Mouse (Mus musculus): ENCODE results near the gene Cabin1. TPM values are rescaled to one million over a fixed set of nuclear protein-coding genes. Genes with fewer than 3 reads are reported as not detected.

The Cabin1 gene
- polyA plus RNA-seq, 1 experiment from 2014 or later: 31.9 TPM

DNA sequence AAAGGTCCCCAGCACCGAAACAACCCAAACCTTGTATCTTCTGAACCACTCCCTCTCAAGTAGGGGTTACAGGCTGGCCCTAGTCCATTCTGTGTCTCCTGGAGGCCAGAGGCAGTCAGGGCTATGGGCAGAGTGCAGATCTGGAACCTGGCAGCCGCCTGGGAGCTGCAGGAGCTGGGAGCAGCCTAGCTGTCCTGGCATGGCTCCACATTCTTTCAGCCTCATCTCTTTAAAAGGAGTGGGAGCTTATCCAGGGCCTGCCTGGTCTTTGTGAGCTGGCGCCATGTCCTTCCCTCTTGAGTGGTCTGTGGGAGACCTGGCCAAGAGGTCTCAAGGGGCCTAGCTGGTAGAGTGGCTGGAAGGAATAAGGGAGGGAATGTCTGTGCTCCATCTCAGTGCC lies 116.8 kb downstream of the Cabin1 start:
- H3K9me3 ChIP-seq (replicated peaks): no peaks in the 10 kb centered on the region
- H3K4me1 ChIP-seq: peaks cover 21% of the 10 kb centered on the region
- no peak for DNase-seq (ENCODE audit: low spot score)
- H3K4me3 ChIP-seq: no peak overlapping the region
- peaks cover 69% of the 10 kb centered on the region for H3K36me3 ChIP-seq
- peak overlapping the region; percentile 30; the same call in 1 of the 2 replicates for H3K27ac ChIP-seq
- no peaks in the 10 kb centered on the region for H3K27me3 ChIP-seq (ENCODE audit: low read depth, poor library complexity, severe bottlenecking)
- WGBS: 91% methylated on average over 3 of the region's 3 CpGs

DNA sequence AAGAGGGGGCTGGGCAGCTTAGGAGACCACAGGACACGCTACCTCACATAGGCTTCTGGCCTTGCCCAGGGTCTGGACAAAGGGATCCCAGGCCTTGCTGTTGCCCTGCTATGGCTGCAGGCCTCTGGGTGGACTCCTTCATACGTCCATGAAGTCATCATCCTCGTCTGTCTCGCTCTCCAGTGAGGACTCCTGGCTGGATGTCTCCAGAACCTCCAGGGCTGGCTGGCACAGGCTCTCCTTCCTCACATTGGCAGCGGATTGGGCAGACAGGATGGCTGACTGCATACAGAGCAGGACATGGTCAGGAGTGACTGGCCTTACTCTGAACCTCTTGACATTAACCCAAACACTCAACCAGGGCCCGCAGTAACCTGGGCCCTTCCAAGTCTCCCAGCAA lies 117.7 kb downstream of the Cabin1 start:
- 91% methylated on average over 6 of the region's 6 CpGs for WGBS
- peaks cover 21% of the 10 kb centered on the region for H3K4me1 ChIP-seq
- no peak for DNase-seq (ENCODE audit: low spot score)
- H3K4me3 ChIP-seq: no peak overlapping the region
- no peaks in the 10 kb centered on the region for H3K9me3 ChIP-seq (replicated peaks)
- H3K27me3 ChIP-seq (ENCODE audit: low read depth, poor library complexity, severe bottlenecking): no peaks in the 10 kb centered on the region
- no peak overlapping the region for H3K27ac ChIP-seq
- peaks cover 60% of the 10 kb centered on the region for H3K36me3 ChIP-seq

DNA sequence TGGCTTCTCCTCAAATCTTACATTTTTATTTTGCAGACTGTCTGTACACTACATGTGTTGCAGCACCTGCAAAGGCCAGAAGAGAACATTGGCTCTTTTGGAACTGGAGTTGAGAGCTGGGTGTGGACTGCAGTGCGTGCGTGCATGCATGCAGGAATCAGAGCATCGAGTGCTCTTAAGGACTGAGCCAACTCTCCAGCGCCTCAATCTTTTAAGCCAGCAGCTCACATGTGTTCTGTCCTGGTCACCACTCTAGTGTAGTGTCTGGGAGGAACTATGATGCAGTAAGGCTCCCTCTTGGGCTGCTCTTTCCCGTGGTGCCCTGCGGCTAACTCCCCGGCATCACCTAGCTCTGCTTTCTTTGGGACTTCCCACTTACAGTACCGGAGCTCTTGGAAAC lies 118.5 kb downstream of the Cabin1 start:
- Histone ChIP-seq H3K27me3 (ENCODE audit: low read depth, poor library complexity, severe bottlenecking) (no peaks in the 10 kb centered on the region), H3K4me3 (no peak overlapping the region), H3K4me1 (peaks cover 21% of the 10 kb centered on the region), H3K27ac (no peak overlapping the region), H3K36me3 (peaks cover 52% of the 10 kb centered on the region), H3K9me3 (replicated peaks) (no peaks in the 10 kb centered on the region)
- 95% methylated on average over 8 of the region's 8 CpGs for WGBS
- DNase-seq (ENCODE audit: low spot score): no peak

DNA sequence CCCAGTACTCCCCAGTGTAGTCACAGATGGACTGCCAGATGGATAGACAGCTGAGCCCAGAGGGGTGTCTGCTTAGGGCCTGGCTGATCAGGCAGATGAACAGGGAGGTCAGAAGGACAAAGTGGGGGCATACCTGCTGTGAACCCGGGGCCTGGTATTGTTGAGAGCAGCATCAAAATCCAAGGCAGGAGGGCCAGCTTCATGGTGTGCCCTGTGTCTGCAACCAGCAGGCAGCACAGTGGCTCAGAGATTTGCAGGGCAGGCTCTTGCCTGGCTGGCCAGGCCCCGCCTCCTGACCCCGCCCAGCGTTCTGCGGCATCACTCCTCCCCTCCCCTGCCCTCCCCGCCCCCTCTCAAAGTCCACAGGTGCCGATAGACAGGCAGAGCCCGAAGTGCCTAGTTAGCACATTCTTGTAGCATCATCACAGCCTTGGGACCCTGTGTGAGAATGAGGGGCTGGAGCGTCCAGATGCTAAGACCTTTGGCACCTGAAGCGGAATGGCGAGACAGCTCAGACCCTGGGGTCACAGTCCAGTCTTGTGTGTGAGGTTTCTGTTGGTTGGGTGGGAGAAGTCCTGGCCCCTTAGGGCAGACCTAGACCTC lies 120.3 kb downstream of the Cabin1 start, which contains the start of gene Susd2:
Gene Susd2 (minus strand): TSS at position 268 of the 603 bp plus-strand sequence.
- H3K9me3 ChIP-seq (replicated peaks): no peaks in the 10 kb centered on the region
- no peaks in the 10 kb centered on the region for H3K27me3 ChIP-seq (ENCODE audit: low read depth, poor library complexity, severe bottlenecking)
- H3K4me1 ChIP-seq: peaks cover 21% of the 10 kb centered on the region
- peak; percentile 73 for DNase-seq (ENCODE audit: low spot score)
- peak within 1 kb of the TSS; percentile 38; the same call in 1 of the 2 replicates for H3K27ac ChIP-seq
- peak within 1 kb of the TSS; percentile 37 for H3K4me3 ChIP-seq
- 3% methylated on average over 11 of the region's 11 CpGs for whole genome bisulfite sequencing
- H3K36me3 ChIP-seq: peaks cover 34% of the 10 kb centered on the region

DNA sequence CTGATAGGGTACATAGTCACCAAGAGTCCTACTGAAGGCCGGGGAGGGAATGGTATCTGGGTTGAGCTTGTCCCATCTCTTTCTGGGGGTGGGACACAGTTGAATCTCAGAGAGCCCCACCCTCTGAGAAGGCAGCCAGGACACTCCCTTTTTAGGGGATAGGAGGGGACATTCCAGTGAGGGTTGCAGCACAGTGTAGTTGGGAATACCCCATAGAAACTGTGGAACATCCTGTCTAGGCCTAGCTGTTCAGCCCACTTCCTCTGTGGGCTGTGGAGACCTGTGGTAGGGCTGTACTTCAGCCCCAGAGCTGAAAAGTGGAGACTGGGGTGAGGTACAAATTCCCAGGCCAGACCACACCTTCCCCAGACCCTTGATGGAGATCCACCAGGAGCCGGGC lies 121.2 kb downstream of the Cabin1 start:
- no peak overlapping the region for H3K27ac ChIP-seq
- WGBS: 79% methylated on average over 2 of the region's 2 CpGs
- H3K36me3 ChIP-seq: peaks cover 24% of the 10 kb centered on the region

DNA sequence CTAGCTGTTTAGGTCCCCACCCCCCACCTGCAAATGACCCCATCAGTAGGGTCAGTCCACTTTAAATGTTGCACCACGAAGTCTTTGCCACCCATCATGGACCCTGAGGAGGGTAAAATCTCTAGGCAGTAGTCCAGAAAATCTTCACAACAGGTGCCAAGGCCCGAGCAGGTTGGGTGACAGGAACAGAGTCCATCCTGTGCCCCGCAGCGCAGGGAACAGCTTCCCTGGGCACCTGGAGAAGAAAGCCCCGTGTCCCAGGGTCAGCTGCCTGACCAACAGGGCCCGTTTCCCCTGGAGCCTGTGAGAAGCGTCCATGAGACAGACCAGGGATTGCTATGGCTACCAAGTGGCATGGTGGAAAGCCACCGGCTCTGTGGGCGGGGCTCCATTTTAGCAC lies 121.7 kb downstream of the Cabin1 start:
- peaks cover 20% of the 10 kb centered on the region for H3K36me3 ChIP-seq
- no peaks in the 10 kb centered on the region for H3K27me3 ChIP-seq (ENCODE audit: low read depth, poor library complexity, severe bottlenecking)
- H3K9me3 ChIP-seq (replicated peaks): no peaks in the 10 kb centered on the region
- DNase-seq (ENCODE audit: low spot score): no peak
- H3K4me1 ChIP-seq: peaks cover 21% of the 10 kb centered on the region
- H3K27ac ChIP-seq: no peak overlapping the region
- WGBS: 83% methylated on average over 9 of the region's 9 CpGs
- no peak overlapping the region for H3K4me3 ChIP-seq

More for the DNA sequence above, 121.2 kb downstream of the Cabin1 start:
- peaks cover 21% of the 10 kb centered on the region for H3K4me1 ChIP-seq
- DNase-seq (ENCODE audit: low spot score): no peak
- H3K27me3 ChIP-seq (ENCODE audit: low read depth, poor library complexity, severe bottlenecking): no peaks in the 10 kb centered on the region
- H3K4me3 ChIP-seq: no peak overlapping the region
- no peaks in the 10 kb centered on the region for H3K9me3 ChIP-seq (replicated peaks)

DNA sequence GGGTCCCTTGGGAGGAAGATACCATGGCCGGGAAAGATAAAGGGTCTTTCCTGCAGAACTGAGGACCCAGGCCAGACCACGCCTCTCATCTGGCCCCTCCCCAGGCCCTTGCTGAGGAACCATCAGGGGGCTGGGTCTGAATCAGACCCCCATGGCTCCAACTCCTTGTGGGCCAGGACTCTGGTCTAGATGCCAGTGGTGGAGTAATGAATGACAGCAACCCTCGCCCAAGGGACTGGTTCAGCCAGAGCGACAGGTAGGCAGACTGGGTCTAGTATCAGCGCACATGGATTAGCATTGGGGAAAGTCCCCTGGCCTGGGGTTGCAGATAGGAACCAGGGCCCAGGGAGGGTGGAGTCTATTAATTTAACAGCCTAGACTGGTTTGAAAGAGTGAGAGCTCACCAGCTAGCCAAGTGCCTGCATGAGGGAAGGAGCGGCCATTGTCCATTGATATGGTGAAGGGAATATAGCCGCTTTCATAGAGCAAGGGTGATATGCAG lies 122.4 kb downstream of the Cabin1 start:
- Histone ChIP-seq H3K9me3 (replicated peaks) (no peaks in the 10 kb centered on the region), H3K27ac (no peak overlapping the region), H3K4me1 (peaks cover 21% of the 10 kb centered on the region), H3K27me3 (ENCODE audit: low read depth, poor library complexity, severe bottlenecking) (no peaks in the 10 kb centered on the region), H3K36me3 (peaks cover 13% of the 10 kb centered on the region), H3K4me3 (no peak overlapping the region)
- WGBS: 91% methylated on average over 7 of the region's 7 CpGs
- no peak for DNase-seq (ENCODE audit: low spot score)

DNA sequence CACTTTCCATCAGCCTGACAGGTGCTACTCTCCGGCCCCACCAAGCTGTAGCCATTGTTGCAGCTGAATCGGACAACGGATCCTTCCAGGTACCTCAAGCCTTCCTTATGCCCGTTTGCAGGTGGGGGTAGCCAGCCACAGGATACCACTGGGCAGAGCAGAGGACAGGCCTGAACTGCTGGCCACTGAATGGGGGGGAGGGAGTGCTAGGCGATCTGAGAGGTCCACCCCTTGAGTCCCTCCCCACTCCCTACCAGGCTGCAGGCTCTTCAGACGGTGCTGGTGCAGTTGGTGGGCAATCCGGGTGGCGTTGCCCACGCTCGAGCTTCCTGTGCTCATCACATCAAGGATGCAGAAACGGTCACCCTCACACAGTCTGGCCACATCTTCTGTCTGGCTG lies 126.4 kb downstream of the Cabin1 start:
- Histone ChIP-seq H3K9me3 (replicated peaks) (no peaks in the 10 kb centered on the region), H3K4me3 (no peak overlapping the region), H3K4me1 (peaks cover 2% of the 10 kb centered on the region; the same call in 1 of the 2 replicates), H3K36me3 (no peaks in the 10 kb centered on the region), H3K27ac (no peak overlapping the region), H3K27me3 (ENCODE audit: low read depth, poor library complexity, severe bottlenecking) (no peaks in the 10 kb centered on the region)
- no peak for DNase-seq (ENCODE audit: low spot score)
- 92% methylated on average over 11 of the region's 11 CpGs for WGBS

DNA sequence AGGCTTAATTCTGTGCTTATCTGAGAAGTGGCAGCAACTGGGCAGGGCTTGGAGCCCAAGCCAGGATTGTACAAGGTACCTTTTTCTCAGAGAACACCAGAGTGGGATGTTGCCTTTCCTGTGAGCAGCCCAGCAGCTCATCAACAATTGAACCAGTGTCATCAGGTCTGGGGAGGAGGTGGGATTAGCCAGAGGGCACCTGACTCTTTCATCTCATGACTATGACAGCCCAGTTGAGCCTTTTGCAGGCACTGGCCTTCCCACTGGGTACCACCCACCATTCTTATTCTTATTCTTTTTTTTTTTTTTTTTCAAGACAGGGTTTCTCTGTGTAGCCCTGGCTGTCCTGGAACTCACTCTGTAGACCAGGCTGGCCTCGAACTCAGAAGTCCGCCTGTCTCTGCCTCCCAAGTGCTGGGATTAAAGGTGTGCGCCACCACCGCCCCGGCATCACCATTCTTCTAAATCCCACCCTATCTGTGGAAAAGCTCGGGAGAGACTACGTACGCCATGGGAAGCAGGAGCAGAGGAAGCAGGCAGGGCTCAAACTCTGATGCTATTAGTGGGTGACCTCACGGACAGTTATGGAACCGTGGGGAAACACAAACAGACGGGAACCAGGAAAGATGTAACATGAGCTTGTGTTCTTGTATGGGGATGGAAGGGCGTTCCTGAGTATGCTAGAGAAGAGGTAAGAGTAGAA lies 127.9 kb downstream of the Cabin1 start:
- H3K27ac ChIP-seq: no peak overlapping the region
- DNase-seq (ENCODE audit: low spot score): no peak
- H3K9me3 ChIP-seq (replicated peaks): no peaks in the 10 kb centered on the region
- no peaks in the 10 kb centered on the region for H3K36me3 ChIP-seq
- no peak overlapping the region for H3K4me3 ChIP-seq
- H3K27me3 ChIP-seq (ENCODE audit: low read depth, poor library complexity, severe bottlenecking): no peaks in the 10 kb centered on the region
- WGBS: 89% methylated on average over 12 of the region's 12 CpGs
- H3K4me1 ChIP-seq: no peaks in the 10 kb centered on the region

DNA sequence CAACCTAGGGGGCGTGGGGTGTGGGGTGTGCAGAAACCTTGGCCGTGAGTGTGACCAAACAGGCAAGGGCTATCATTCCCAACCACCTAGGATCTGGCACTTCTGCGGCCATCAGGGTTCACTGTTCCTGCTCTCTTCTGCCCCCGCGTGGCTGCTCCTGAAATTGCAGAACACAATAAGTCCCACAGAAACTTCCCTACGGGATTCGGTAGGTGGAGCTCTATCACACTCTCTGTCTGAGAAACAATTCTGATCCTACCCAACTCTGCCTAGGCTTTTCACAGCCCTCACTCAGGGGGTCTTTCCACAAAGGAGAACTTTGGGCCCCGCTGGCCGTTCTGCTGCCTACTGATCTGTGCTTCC lies 128.5 kb downstream of the Cabin1 start:
- H3K9me3 ChIP-seq (replicated peaks): no peaks in the 10 kb centered on the region
- no peaks in the 10 kb centered on the region for H3K36me3 ChIP-seq
- H3K4me3 ChIP-seq: no peak overlapping the region
- H3K27ac ChIP-seq: no peak overlapping the region
- H3K4me1 ChIP-seq: no peaks in the 10 kb centered on the region
- 6% methylated on average over 9 of the region's 9 CpGs for WGBS
- H3K27me3 ChIP-seq (ENCODE audit: low read depth, poor library complexity, severe bottlenecking): no peaks in the 10 kb centered on the region
- peak; percentile 90 for DNase-seq (ENCODE audit: low spot score)

DNA sequence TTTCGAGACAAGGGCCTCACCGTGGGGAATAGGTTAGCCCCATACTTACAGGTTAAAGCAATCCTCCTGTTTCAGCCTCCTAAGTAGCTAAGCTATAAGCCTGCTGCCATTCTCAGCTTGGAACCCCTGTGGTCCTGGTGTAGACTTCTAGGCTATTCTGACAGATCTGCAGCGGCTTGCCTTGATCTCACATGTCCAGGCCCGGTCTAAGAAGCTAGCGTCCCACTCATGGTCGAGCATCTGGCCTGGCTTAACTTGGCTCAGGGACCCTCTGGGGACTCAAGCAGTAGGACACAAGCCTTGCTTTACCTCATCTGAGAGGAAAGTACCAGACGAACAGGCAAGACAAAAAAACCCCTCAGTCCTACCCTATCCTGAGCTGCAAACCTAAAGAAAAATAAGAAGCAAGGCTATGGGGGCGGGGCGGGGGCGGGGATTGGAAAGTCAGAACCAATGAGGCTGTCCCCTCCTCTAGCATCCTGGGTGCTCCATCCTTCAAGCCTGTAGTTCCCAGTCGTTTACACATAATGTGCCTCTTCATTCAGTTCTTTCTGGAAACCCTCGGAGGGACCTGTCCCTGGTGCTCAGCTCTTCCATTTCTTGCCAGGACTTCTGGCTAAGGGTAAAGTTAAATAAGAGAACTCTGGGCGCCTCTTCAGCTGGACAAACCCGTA lies 129.0 kb downstream of the Cabin1 start:
- no peaks in the 10 kb centered on the region for H3K27me3 ChIP-seq (ENCODE audit: low read depth, poor library complexity, severe bottlenecking)
- no peaks in the 10 kb centered on the region for H3K36me3 ChIP-seq
- no peaks in the 10 kb centered on the region for H3K9me3 ChIP-seq (replicated peaks)
- 67% methylated on average over 14 of the region's 14 CpGs for WGBS
- H3K4me1 ChIP-seq: no peaks in the 10 kb centered on the region
- no peak for DNase-seq (ENCODE audit: low spot score)
- H3K4me3 ChIP-seq: no peak overlapping the region
- H3K27ac ChIP-seq: no peak overlapping the region

DNA sequence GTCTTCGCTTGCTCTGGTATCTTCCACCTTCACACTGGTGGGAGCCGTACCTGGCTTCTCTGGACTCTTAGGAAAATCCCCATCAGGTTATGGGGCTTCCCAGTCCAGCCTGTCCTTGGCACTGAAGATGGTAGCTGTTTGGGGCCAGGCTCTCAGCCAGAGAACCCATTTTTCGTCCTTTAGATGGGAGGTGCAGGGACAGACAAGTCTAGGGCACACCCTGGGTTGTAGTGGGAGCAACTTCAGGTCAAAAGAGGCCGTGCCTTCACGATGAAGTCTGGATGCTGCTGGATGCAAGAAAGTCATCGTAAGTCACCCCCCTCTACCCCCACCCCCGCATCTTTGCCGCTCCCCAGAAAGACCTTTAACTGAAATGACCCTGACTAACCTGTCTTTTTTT lies 129.5 kb downstream of the Cabin1 start:
- Histone ChIP-seq H3K27ac (no peak overlapping the region), H3K4me3 (no peak overlapping the region), H3K27me3 (ENCODE audit: low read depth, poor library complexity, severe bottlenecking) (no peaks in the 10 kb centered on the region), H3K9me3 (replicated peaks) (no peaks in the 10 kb centered on the region), H3K4me1 (no peaks in the 10 kb centered on the region), H3K36me3 (no peaks in the 10 kb centered on the region)
- 96% methylated on average over 8 of the region's 8 CpGs for WGBS
- DNase-seq (ENCODE audit: low spot score): no peak

DNA sequence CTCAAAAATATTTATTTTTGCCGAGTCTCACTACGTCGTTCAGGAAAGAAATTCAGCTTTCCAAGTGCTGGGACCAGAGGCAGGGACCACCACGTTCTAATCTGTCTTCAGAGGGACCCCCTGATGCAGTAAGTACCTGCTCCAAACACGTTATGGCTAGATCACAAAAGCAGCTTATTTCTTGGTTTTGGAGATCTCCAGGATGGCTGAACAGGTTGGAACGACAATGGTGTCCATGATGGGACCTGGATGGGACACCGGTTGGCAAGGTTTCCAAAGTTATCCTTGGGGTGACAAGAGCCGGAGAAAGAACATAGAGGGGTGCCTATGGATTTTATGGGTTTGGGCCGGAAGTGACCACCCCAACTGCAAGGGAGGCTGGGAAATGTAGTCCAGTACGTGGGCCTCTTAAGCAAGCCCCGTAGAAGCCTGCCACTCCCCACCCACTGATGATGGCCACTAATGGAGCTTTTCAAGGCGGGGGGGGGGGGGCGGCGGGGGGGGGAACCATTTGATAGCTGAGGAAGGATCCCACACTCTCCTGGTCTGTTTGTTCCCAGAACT lies 130.5 kb downstream of the Cabin1 start:
- WGBS: 70% methylated on average over 14 of the region's 14 CpGs

More for the DNA sequence above, 130.5 kb downstream of the Cabin1 start:
- DNase-seq (ENCODE audit: low spot score): no peak
- Histone ChIP-seq H3K4me3 (no peak overlapping the region), H3K36me3 (no peaks in the 10 kb centered on the region), H3K27me3 (ENCODE audit: low read depth, poor library complexity, severe bottlenecking) (no peaks in the 10 kb centered on the region), H3K9me3 (replicated peaks) (no peaks in the 10 kb centered on the region), H3K27ac (no peak overlapping the region), H3K4me1 (no peaks in the 10 kb centered on the region)
